Mouse (Mus musculus) embryonic fibroblast, embryonic 13.5 days (primary cell): ENCODE measurements around the gene Tkfc. TPM values are rescaled to one million over a fixed set of nuclear protein-coding genes. Genes with fewer than 3 reads are reported as not detected.

Source experiments
- H3K27ac ChIP-seq: 2 replicates; pipeline ENCODE4 v1.5.1; 2012; ENCODE audit warnings: low read length, control low read depth, inconsistent platforms; ENCODE audit not compliant: insufficient read depth
- H3K4me1 ChIP-seq: 2 replicates; pipeline ENCODE4 v1.6.1; 2011; ENCODE audit warnings: low read length; ENCODE audit not compliant: control insufficient read depth, insufficient read depth
- H3K4me3 ChIP-seq: 2 replicates; pipeline ENCODE4 v1.5.1; 2011; ENCODE audit warnings: mild to moderate bottlenecking, control low read depth, low read length; ENCODE audit not compliant: insufficient read depth
- CTCF ChIP-seq: IDR thresholded peaks from 2 replicates; pipeline ENCODE4 v1.5.1; 2011; ENCODE audit warnings: mild to moderate bottlenecking, control low read depth, low read length, moderate library complexity, borderline replicate concordance; ENCODE audit not compliant: insufficient read depth
- POLR2A ChIP-seq: IDR thresholded peaks from 2 replicates; pipeline ENCODE4 v1.6.1; 2011; ENCODE audit warnings: low read depth, mild to moderate bottlenecking, control low read depth, low read length, moderate library complexity
- polyA plus RNA-seq: library from polyadenylated mRNA; stranded (reverse); fragments of >200 nt; gene quantifications from 2 replicates; pipeline ENCODE4 v1.2.4, GENCODE M21; 2011; ENCODE audit warnings: low read depth; ENCODE audit not compliant: missing spikeins, insufficient read length

Gene Tkfc
- polyA plus RNA-seq, 1 experiment: 24.0 TPM

DNA sequence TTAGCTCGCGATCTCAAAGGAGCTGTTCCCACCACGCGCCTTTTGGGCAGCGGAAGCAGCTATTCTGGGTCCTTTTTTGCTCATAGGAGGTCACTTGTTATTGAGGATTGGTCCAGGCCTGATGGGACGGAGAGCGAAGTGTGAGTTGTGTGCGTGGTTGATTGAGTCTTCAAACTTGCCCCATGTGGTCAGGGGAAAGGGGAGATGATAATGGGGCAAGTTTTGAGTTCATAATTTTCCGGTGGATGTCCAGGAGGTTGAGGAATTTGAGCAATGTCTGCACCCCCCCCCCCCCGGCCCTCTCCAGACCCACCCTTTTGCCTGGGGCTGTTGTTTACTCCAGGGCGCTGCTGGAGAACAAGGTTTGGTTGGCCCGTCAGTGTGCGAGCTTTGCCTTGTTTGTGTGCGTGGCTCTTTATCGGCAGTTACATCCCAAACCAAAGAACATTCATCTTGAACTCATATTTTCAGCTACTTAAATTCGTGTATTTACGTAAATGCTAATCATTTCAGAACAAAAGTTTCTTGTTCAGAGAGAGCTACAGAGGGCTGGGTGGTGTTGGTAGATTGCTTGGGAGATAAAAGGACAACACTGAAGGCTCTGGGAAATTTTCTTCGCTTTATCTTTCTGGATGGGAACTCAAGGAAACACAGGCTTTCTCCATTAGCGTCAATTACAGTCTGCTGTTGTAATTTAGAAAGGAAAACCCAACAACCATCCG lies 608 bp upstream of the Tkfc start:
- H3K27ac ChIP-seq: peak overlapping the region; percentile 73
- H3K4me3 ChIP-seq: peak overlapping the region; percentile 88
- H3K4me1 ChIP-seq: peaks cover 29% of the 10 kb centered on the region
- TF ChIP-seq CTCF (no peak), POLR2A (no peak; the same call in 1 of the 2 replicates)

DNA sequence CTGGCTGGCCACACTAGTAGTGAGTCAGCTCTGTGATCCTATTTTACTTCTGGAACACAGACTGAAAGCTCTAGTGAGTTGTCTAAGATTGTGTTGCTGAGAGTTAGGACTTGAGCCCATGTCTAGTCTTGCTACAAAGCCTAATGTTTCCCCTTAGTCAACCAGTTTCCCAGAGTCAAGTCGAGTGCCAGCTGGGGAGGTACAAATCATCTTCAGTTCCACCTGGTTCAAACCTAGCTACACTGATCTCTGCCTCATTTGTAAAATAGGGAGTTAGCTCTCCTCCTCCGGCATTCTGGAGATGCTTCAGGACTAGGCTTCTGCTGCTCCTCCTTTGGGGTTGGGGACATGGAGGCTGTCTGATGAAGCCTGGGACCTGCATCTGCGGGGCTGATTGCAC lies 920 bp downstream of the Tkfc start:
- TF ChIP-seq POLR2A (peak; percentile 47; the same call in 1 of the 2 replicates), CTCF (no peak)
- peaks cover 24% of the 10 kb centered on the region for H3K4me1 ChIP-seq
- H3K27ac ChIP-seq: peak overlapping the region; percentile 85
- peak overlapping the region; percentile 60 for H3K4me3 ChIP-seq

- no peak overlapping the region for H3K4me3 ChIP-seq
- TF ChIP-seq POLR2A: no peak
- no peak for TF ChIP-seq CTCF
- peak overlapping the region; percentile 85 for H3K27ac ChIP-seq
Observed at GRCm38 (mm10) chr19:10603660-10604523, 1.6 kb downstream of the Tkfc start.

DNA sequence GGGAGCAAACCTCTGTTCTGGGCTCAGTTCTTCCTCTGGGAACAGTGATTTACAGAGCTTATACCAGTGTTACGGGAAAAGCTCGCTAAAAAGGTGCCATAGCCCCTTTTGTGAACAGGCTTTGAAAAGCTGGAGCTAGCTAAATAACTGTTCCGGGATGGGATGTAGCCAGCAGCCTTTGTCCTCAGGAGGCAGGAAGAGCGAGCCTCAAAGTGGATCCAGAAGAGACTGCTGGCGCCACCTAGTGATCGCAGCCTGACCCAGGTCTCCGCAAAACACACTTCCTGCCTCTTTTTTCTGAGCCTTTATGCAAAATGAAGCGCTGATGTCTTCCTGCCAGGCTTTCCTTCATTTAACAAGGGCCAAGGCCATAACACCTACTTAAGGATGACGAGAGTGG lies 2.7 kb downstream of the Tkfc start:
- peaks cover 18% of the 10 kb centered on the region for H3K4me1 ChIP-seq
- H3K27ac ChIP-seq: peak overlapping the region; percentile 93
- H3K4me3 ChIP-seq: peak overlapping the region; percentile 7; the same call in 1 of the 2 replicates
- TF ChIP-seq POLR2A: peak; percentile 66
- peak; percentile 77 for TF ChIP-seq CTCF

More at GRCm38 (mm10) chr19:10603660-10604523, 1.6 kb downstream of the Tkfc start:
- H3K4me1 ChIP-seq: peaks cover 22% of the 10 kb centered on the region

- Histone ChIP-seq H3K4me1 (peaks cover 18% of the 10 kb centered on the region), H3K4me3 (peak overlapping the region; percentile 7; the same call in 1 of the 2 replicates), H3K27ac (peak overlapping the region; percentile 93)
- TF ChIP-seq POLR2A (no peak; the same call in 1 of the 2 replicates), CTCF (no peak)
Observed at GRCm38 (mm10) chr19:10602247-10602769, 3.1 kb downstream of the Tkfc start.

GRCm38 (mm10) chr19:10599648-10600047 lies 5.8 kb downstream of the Tkfc start:
- TF ChIP-seq POLR2A (no peak), CTCF (no peak)
- H3K4me3 ChIP-seq: no peak overlapping the region
- H3K27ac ChIP-seq: no peak overlapping the region
- H3K4me1 ChIP-seq: peaks cover 17% of the 10 kb centered on the region

GRCm38 (mm10) chr19:10598188-10598587 lies 7.3 kb downstream of the Tkfc start:
- H3K4me3 ChIP-seq: no peak overlapping the region
- no peak for TF ChIP-seq POLR2A
- no peak for TF ChIP-seq CTCF
- H3K27ac ChIP-seq: no peak overlapping the region

DNA sequence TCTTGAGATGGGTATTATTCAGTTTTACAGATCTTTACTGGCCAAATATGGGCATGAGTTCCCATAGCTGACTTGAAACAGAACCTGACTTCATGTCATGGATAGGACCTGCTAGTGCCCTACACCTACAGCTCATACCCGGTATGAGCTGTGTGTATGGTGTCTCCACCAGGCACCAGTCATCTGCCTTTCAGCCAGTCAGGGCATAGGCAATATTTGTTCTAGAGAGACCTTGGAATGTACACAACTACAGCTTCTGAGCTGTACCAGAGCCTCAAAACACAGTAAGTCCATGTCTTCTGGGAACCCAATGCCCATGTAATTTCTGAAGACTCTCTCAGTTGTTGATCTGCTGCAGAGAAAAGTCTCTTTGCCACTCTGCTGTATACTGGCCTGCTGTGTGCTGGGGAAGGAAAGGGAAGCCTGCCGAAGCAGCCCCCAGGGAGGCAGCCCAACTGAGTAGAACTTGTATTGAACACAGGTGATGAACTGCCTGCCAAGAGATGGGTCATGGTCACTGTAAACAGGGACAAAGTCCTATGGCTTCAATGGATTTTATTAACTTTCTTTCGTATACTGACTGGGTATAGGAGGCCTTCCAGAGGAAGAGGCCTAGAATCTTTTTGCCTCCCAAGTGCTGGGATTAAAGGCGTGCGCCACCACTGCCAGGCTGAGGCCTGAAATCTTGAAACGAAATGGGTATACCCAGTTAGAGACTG lies 13.6 kb downstream of the Tkfc start:
- Histone ChIP-seq H3K4me1 (no peaks in the 10 kb centered on the region), H3K27ac (no peak overlapping the region), H3K4me3 (no peak overlapping the region)
- TF ChIP-seq CTCF: no peak
- no peak for TF ChIP-seq POLR2A

More at GRCm38 (mm10) chr19:10598188-10598587, 7.3 kb downstream of the Tkfc start:
- H3K4me1 ChIP-seq: peaks cover 8% of the 10 kb centered on the region

- no peak overlapping the region for H3K4me3 ChIP-seq
Observed at GRCm38 (mm10) chr19:10590301-10590700, 15.2 kb downstream of the Tkfc start.

More at GRCm38 (mm10) chr19:10590301-10590700, 15.2 kb downstream of the Tkfc start:
- TF ChIP-seq CTCF: no peak
- TF ChIP-seq POLR2A: no peak
- no peak overlapping the region for H3K27ac ChIP-seq
- H3K4me1 ChIP-seq: no peaks in the 10 kb centered on the region
